Mouse (Mus musculus): ENCODE results near the gene Rpl14. TPM values are rescaled to one million over a fixed set of nuclear protein-coding genes. Genes with fewer than 3 reads are reported as not detected.

Rpl14 gene
- polyA plus RNA-seq, 1 experiment from 2014 or later = 733 TPM

GRCm38 (mm10) chr9:120569721-120570333 lies 1.4 kb upstream of the Rpl14 start:
- no peaks in the 10 kb centered on the region for H3K27me3 ChIP-seq (ENCODE audit: insufficient read depth, low read length)
- no peak overlapping the region for H3K4me2 ChIP-seq (replicated peaks; ENCODE audit: low read depth, low read length)

GRCm38 (mm10) chr9:120570334-120570725 lies 914 bp upstream of the Rpl14 start:
- Histone ChIP-seq H3K4me2 (replicated peaks; ENCODE audit: low read depth, low read length) (peak overlapping the region; percentile 82), H3K36me3 (ENCODE audit: insufficient read depth, low read length) (peaks cover 28% of the 10 kb centered on the region), H3K4me3 (ENCODE audit: low read length) (peak overlapping the region; percentile 70), H3K9me3 (ENCODE audit: low read length) (no peaks in the 10 kb centered on the region), H3K4me1 (ENCODE audit: insufficient read depth, low read length) (peaks cover 17% of the 10 kb centered on the region), H3K27ac (ENCODE audit: low read length) (no peak overlapping the region), H3K27me3 (ENCODE audit: insufficient read depth, low read length) (no peaks in the 10 kb centered on the region), H3K9ac (replicated peaks; ENCODE audit: low read length) (peak overlapping the region; percentile 81; the same call in 1 of the 2 replicates)
- WGBS = 66% methylated on average over 2 of the region's 2 CpGs
- no peak for ATAC-seq (ENCODE audit: low FRiP score, low TSS enrichment)

More at GRCm38 (mm10) chr9:120569721-120570333, 1.4 kb upstream of the Rpl14 start:
- 58% methylated on average over 13 of the region's 13 CpGs for WGBS
- Histone ChIP-seq H3K36me3 (ENCODE audit: insufficient read depth, low read length) (peaks cover 23% of the 10 kb centered on the region), H3K4me1 (ENCODE audit: insufficient read depth, low read length) (peaks cover 17% of the 10 kb centered on the region), H3K4me3 (ENCODE audit: low read length) (no peak overlapping the region), H3K9ac (replicated peaks; ENCODE audit: low read length) (no peak overlapping the region), H3K9me3 (ENCODE audit: low read length) (no peaks in the 10 kb centered on the region), H3K27ac (ENCODE audit: low read length) (no peak overlapping the region)
- no peak for ATAC-seq (ENCODE audit: low FRiP score, low TSS enrichment)

GRCm38 (mm10) chr9:120571593-120572385 lies 545 bp downstream of the Rpl14 start:
- WGBS = under 1% methylated on average over 53 of the region's 53 CpGs

GRCm38 (mm10) chr9:120575748-120576661 lies 4.8 kb downstream of the Rpl14 start:
- Histone ChIP-seq H3K27me3 (ENCODE audit: insufficient read depth, low read length) (no peaks in the 10 kb centered on the region), H3K27ac (ENCODE audit: low read length) (peak overlapping the region; percentile 62), H3K4me1 (ENCODE audit: insufficient read depth, low read length) (peaks cover 14% of the 10 kb centered on the region), H3K4me3 (ENCODE audit: low read length) (no peak overlapping the region), H3K9me3 (ENCODE audit: low read length) (no peaks in the 10 kb centered on the region), H3K4me2 (replicated peaks; ENCODE audit: low read depth, low read length) (peak overlapping the region; percentile 94; the same call in 1 of the 2 replicates), H3K9ac (replicated peaks; ENCODE audit: low read length) (no peak overlapping the region), H3K36me3 (ENCODE audit: insufficient read depth, low read length) (peaks cover 37% of the 10 kb centered on the region)
- WGBS = 67% methylated on average over 6 of the region's 6 CpGs
- ATAC-seq (ENCODE audit: low FRiP score, low TSS enrichment) = no peak

More at GRCm38 (mm10) chr9:120571593-120572385, 545 bp downstream of the Rpl14 start:
- peak overlapping the region; percentile 70 for H3K4me3 ChIP-seq (ENCODE audit: low read length)
- peak overlapping the region; percentile 81 for H3K9ac ChIP-seq (replicated peaks; ENCODE audit: low read length)
- H3K27me3 ChIP-seq (ENCODE audit: insufficient read depth, low read length) = no peaks in the 10 kb centered on the region
- peaks cover 37% of the 10 kb centered on the region for H3K36me3 ChIP-seq (ENCODE audit: insufficient read depth, low read length)
- H3K4me2 ChIP-seq (replicated peaks; ENCODE audit: low read depth, low read length) = peak overlapping the region; percentile 87
- no peaks in the 10 kb centered on the region for H3K9me3 ChIP-seq (ENCODE audit: low read length)
- H3K27ac ChIP-seq (ENCODE audit: low read length) = peak overlapping the region; percentile 74
- H3K4me1 ChIP-seq (ENCODE audit: insufficient read depth, low read length) = peaks cover 17% of the 10 kb centered on the region
- ATAC-seq (ENCODE audit: low FRiP score, low TSS enrichment) = peak; percentile 82

GRCm38 (mm10) chr9:120576662-120577013 lies 5.4 kb downstream of the Rpl14 start:
- Histone ChIP-seq H3K36me3 (ENCODE audit: insufficient read depth, low read length) (peaks cover 37% of the 10 kb centered on the region), H3K9ac (replicated peaks; ENCODE audit: low read length) (no peak overlapping the region; the same call in 1 of the 2 replicates), H3K9me3 (ENCODE audit: low read length) (no peaks in the 10 kb centered on the region), H3K4me1 (ENCODE audit: insufficient read depth, low read length) (peaks cover 14% of the 10 kb centered on the region), H3K4me2 (replicated peaks; ENCODE audit: low read depth, low read length) (peak overlapping the region; percentile 94), H3K4me3 (ENCODE audit: low read length) (peak overlapping the region; percentile 64), H3K27me3 (ENCODE audit: insufficient read depth, low read length) (no peaks in the 10 kb centered on the region), H3K27ac (ENCODE audit: low read length) (peak overlapping the region; percentile 62)
- ATAC-seq (ENCODE audit: low FRiP score, low TSS enrichment) = no peak
- 4% methylated on average over 4 of the region's 4 CpGs for WGBS

- Histone ChIP-seq H3K4me2 (replicated peaks; ENCODE audit: low read depth, low read length) (peak overlapping the region; percentile 94), H3K9ac (replicated peaks; ENCODE audit: low read length) (peak overlapping the region; percentile 87), H3K4me1 (ENCODE audit: insufficient read depth, low read length) (peaks cover 18% of the 10 kb centered on the region), H3K36me3 (ENCODE audit: insufficient read depth, low read length) (peaks cover 37% of the 10 kb centered on the region), H3K27me3 (ENCODE audit: insufficient read depth, low read length) (no peaks in the 10 kb centered on the region), H3K9me3 (ENCODE audit: low read length) (no peaks in the 10 kb centered on the region), H3K27ac (ENCODE audit: low read length) (peak overlapping the region; percentile 62), H3K4me3 (ENCODE audit: low read length) (peak overlapping the region; percentile 64)
- under 1% methylated on average over 43 of the region's 43 CpGs for WGBS
- ATAC-seq (ENCODE audit: low FRiP score, low TSS enrichment) = peak; percentile 94
Measured at GRCm38 (mm10) chr9:120577133-120577651, 5.9 kb downstream of the Rpl14 start.

- H3K4me1 ChIP-seq (ENCODE audit: insufficient read depth, low read length) = peaks cover 17% of the 10 kb centered on the region
- peak overlapping the region; percentile 87 for H3K9ac ChIP-seq (replicated peaks; ENCODE audit: low read length)
- WGBS = 54% methylated on average over 12 of the region's 12 CpGs
- peak overlapping the region; percentile 94 for H3K4me2 ChIP-seq (replicated peaks; ENCODE audit: low read depth, low read length)
- H3K27me3 ChIP-seq (ENCODE audit: insufficient read depth, low read length) = no peaks in the 10 kb centered on the region
- H3K9me3 ChIP-seq (ENCODE audit: low read length) = no peaks in the 10 kb centered on the region
- no peak for ATAC-seq (ENCODE audit: low FRiP score, low TSS enrichment)
- peak overlapping the region; percentile 1; the same call in 1 of the 2 replicates for H3K27ac ChIP-seq (ENCODE audit: low read length)
- peak overlapping the region; percentile 64 for H3K4me3 ChIP-seq (ENCODE audit: low read length)
- H3K36me3 ChIP-seq (ENCODE audit: insufficient read depth, low read length) = peaks cover 34% of the 10 kb centered on the region
Measured at GRCm38 (mm10) chr9:120577706-120578405, 6.6 kb downstream of the Rpl14 start.

- Histone ChIP-seq H3K4me1 (ENCODE audit: insufficient read depth, low read length) (peaks cover 16% of the 10 kb centered on the region), H3K27me3 (ENCODE audit: insufficient read depth, low read length) (no peaks in the 10 kb centered on the region), H3K9ac (replicated peaks; ENCODE audit: low read length) (no peak overlapping the region), H3K4me3 (ENCODE audit: low read length) (no peak overlapping the region), H3K9me3 (ENCODE audit: low read length) (no peaks in the 10 kb centered on the region), H3K27ac (ENCODE audit: low read length) (no peak overlapping the region), H3K36me3 (ENCODE audit: insufficient read depth, low read length) (peaks cover 25% of the 10 kb centered on the region), H3K4me2 (replicated peaks; ENCODE audit: low read depth, low read length) (no peak overlapping the region)
- ATAC-seq (ENCODE audit: low FRiP score, low TSS enrichment) = no peak
- WGBS = 50% methylated on average over 6 of the region's 6 CpGs
Measured at GRCm38 (mm10) chr9:120578701-120579100, 7.5 kb downstream of the Rpl14 start.

GRCm38 (mm10) chr9:120579808-120580207 lies 8.6 kb downstream of the Rpl14 start:
- H3K4me3 ChIP-seq (ENCODE audit: low read length) = no peak overlapping the region
- no peaks in the 10 kb centered on the region for H3K27me3 ChIP-seq (ENCODE audit: insufficient read depth, low read length)
- no peak overlapping the region for H3K4me2 ChIP-seq (replicated peaks; ENCODE audit: low read depth, low read length)
- no peak overlapping the region for H3K27ac ChIP-seq (ENCODE audit: low read length)
- peaks cover 15% of the 10 kb centered on the region for H3K36me3 ChIP-seq (ENCODE audit: insufficient read depth, low read length)
- no peak overlapping the region for H3K9ac ChIP-seq (replicated peaks; ENCODE audit: low read length)
- ATAC-seq (ENCODE audit: low FRiP score, low TSS enrichment) = no peak
- no peaks in the 10 kb centered on the region for H3K9me3 ChIP-seq (ENCODE audit: low read length)
- peaks cover 16% of the 10 kb centered on the region for H3K4me1 ChIP-seq (ENCODE audit: insufficient read depth, low read length)
- WGBS = 78% methylated on average over 7 of the region's 7 CpGs

Data from kidney, embryonic 16.5 days (tissue).